Mouse (Mus musculus): ENCODE data around the gene Znhit6.

The Znhit6 gene

GRCm38 (mm10) chr3:145575743-145576481, at the start of gene Znhit6:
TSS of gene Znhit6 (plus strand) at chr3:145576205.
- peak; percentile 65 to 77 for DNase-seq (ENCODE audit: low spot score in 2 of 2)

GRCm38 (mm10) chr3:145537870-145538269, 38.1 kb upstream of the Znhit6 start:
- DNase-seq (ENCODE audit: low spot score in 2 of 2), result no peak

GRCm38 (mm10) chr3:145548441-145549415, 27.3 kb upstream of the Znhit6 start:
- no peak for DNase-seq (ENCODE audit: low spot score in 2 of 2)

GRCm38 (mm10) chr3:145550216-145550615, 25.8 kb upstream of the Znhit6 start:
- DNase-seq (ENCODE audit: low spot score in 2 of 2), result no peak

- no peak for DNase-seq (ENCODE audit: low spot score in 2 of 2)
Measured at GRCm38 (mm10) chr3:145554388-145554787, 21.6 kb upstream of the Znhit6 start.

- DNase-seq (ENCODE audit: low spot score in 2 of 2), result no peak
Measured at GRCm38 (mm10) chr3:145556206-145556605, 19.8 kb upstream of the Znhit6 start.

- DNase-seq (ENCODE audit: low spot score in 2 of 2), result no peak
Measured at GRCm38 (mm10) chr3:145559675-145560074, 16.3 kb upstream of the Znhit6 start.

- DNase-seq (ENCODE audit: low spot score in 2 of 2), result no peak
Measured at GRCm38 (mm10) chr3:145560117-145560516, 15.9 kb upstream of the Znhit6 start.

GRCm38 (mm10) chr3:145574468-145574867, 1.5 kb upstream of the Znhit6 start:
- DNase-seq (ENCODE audit: low spot score in 2 of 2), result no peak

GRCm38 (mm10) chr3:145575340-145575739, 665 bp upstream of the Znhit6 start:
- DNase-seq (ENCODE audit: low spot score in 2 of 2), result no peak

GRCm38 (mm10) chr3:145576482-145576822, 447 bp downstream of the Znhit6 start:
- no peak for DNase-seq (ENCODE audit: low spot score in 2 of 2)

- DNase-seq (ENCODE audit: low spot score in 2 of 2), result no peak
Measured at GRCm38 (mm10) chr3:145576876-145577275, 871 bp downstream of the Znhit6 start.

- no peak for DNase-seq (ENCODE audit: low spot score in 2 of 2)
Measured at GRCm38 (mm10) chr3:145583043-145583442, 7.0 kb downstream of the Znhit6 start.

- no peak for DNase-seq (ENCODE audit: low spot score in 2 of 2)
Measured at GRCm38 (mm10) chr3:145583522-145584200, 7.7 kb downstream of the Znhit6 start.

GRCm38 (mm10) chr3:145590562-145590961, 14.6 kb downstream of the Znhit6 start:
- DNase-seq (ENCODE audit: low spot score in 2 of 2), result no peak

- DNase-seq (ENCODE audit: low spot score in 2 of 2), result no peak
Measured at GRCm38 (mm10) chr3:145591841-145592542, 16.0 kb downstream of the Znhit6 start.

GRCm38 (mm10) chr3:145595354-145595753, 19.3 kb downstream of the Znhit6 start:
- no peak for DNase-seq (ENCODE audit: low spot score in 2 of 2)

- DNase-seq (ENCODE audit: low spot score in 2 of 2), result no peak
Measured at GRCm38 (mm10) chr3:145599059-145599458, 23.1 kb downstream of the Znhit6 start.

- no peak for DNase-seq (ENCODE audit: low spot score in 2 of 2)
Measured at GRCm38 (mm10) chr3:145600801-145601200, 24.8 kb downstream of the Znhit6 start.

GRCm38 (mm10) chr3:145601345-145601744, 25.3 kb downstream of the Znhit6 start:
- no peak for DNase-seq (ENCODE audit: low spot score in 2 of 2)

- no peak for DNase-seq (ENCODE audit: low spot score in 2 of 2)
Measured at GRCm38 (mm10) chr3:145602410-145603206, 26.6 kb downstream of the Znhit6 start.

Measured in spleen, postnatal 14 days (tissue).